Mouse (Mus musculus): ENCODE data around the gene Zfp617.

GRCm38 (mm10) chr8:71940293-71941208 lies 32.1 kb downstream of the Zfp617 start:
- no peak for TF ChIP-seq POLR2A (IDR thresholded peaks at IDR 0.05; ENCODE audit: borderline replicate concordance, extremely low read depth, low read depth, low read length)
- no peak for TF ChIP-seq CTCF (IDR thresholded peaks at IDR 0.05; ENCODE audit: insufficient read depth, low read length)

Data from lung, adult 2 months (tissue).